Mouse (Mus musculus) fibroblast of lung, adult 2 months (primary cell): ENCODE measurements around the gene Lrig1.
"Not testable (repeated sequence)": the region's sequence is repeated elsewhere in the genome, so short reads cannot be mapped to it uniquely, and the experiment has no call there.

Source experiments
- DNase-seq: peaks from one replicate; pipeline ENCODE4 v3.0.0-alpha.2; 2011; ENCODE audit warnings: low read depth

The Lrig1 gene

DNA sequence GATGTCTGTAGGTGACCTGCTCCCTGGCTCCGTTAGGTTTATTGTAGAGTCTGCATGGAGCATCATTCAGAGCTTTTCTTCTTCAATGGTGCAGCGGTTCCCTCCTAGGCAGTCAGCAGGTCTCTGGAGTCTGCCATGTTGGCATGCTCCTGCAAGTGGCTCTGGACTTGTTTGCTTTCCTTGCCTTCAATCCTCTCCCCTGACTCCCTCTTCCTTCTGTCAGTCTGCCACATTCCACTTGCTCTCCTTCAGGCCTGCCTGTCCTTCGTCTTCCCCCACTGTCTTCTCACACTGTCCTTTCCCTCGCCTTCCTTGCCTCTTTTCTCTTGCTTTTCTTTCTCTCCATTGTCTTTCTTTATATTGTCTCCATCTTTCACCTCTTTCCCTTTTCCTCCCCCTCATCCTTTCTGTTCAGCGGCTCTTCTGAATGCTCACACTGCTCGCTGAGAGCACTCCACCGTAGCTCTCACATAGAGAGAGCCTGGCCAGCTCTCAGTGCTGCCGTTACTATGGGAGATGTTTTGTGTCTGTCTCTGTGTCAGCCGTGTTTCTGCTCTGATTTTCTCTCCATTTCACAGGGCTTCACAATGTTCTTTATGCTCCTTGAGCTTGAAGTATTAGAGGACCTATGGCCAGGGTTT lies 124.3 kb downstream of the Lrig1 start:
- DNase-seq = no peak

GRCm38 (mm10) chr6:94568040-94568439 lies 131.9 kb downstream of the Lrig1 start:
- DNase-seq = no peak

- no peak for DNase-seq
These were observed 134.2 kb downstream of the Lrig1 start for GRCm38 (mm10) chr6:94565766-94566165.

DNA sequence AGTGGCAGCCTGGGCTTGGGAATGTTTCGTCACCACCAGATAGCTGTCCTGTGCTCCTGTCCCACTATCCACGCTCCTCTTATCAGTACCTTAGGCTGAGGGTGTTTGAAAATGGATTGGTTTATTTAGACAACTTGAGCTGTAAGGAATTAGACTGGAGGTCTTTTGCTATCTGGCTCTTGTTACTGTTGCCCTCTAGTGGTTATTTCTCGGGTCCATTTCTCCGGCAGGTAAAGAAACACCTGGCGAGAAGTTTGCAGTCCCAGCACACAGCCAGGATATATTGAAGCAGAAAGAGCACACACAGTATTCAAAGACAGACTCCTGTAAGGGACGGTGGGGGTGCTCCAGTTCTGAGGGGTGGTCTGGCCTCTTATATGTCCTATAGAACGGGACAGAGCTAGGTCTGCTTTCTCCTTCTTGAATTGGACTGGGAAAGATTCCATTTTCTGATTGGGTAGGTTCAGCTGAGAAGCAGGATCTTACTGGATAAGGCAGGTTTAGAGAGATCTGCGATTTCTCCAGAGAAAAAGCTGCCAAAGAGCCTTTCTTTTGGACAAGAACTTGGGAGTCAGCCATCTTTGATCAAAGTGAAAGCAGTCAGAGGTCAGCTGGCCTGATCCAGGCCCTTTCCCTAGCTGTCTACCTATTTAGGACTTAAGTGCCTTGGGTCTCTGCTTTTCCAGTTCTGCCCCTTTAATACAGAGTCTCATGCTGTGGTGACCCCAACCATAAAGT lies 136.6 kb downstream of the Lrig1 start:
- DNase-seq = no peak

DNA sequence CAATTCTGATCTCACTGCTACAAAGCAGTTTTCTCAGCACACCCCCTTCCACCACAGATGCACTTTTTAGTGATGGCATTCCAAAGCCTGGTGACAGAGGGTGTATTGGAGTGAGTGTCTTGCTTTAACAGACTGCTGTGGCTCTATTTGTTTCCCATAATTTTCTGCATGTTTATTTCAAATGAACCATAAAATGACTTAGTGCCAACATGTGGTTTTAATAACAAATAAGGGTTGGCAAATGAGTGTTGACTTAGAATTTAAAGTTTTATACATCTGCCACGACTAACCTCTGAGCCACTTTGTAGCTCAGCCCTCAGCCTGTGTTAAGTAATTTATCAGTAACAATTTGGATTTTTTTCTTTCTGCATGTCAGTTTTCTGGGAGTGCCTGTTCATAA lies 138.6 kb downstream of the Lrig1 start:
- DNase-seq = no peak

DNA sequence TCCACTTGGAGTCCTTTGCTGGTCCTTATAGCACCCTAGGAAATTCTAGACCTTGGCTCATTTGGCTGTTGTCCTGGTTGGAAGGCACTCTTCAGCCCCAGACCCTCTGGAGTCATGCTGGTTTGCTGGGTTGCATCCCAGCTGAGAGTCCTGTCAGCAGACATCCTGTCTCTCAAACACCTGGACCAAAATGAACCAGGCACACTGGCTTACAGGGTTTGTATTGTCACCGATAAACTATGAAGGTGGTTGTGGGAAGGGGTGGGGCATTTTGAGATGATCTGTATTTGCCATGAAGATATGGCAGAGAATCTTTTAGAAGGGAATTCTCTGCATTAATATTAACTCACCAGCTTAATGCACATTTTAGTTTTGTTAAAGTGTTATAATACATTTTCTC lies 139.1 kb downstream of the Lrig1 start:
- DNase-seq = no peak

DNA sequence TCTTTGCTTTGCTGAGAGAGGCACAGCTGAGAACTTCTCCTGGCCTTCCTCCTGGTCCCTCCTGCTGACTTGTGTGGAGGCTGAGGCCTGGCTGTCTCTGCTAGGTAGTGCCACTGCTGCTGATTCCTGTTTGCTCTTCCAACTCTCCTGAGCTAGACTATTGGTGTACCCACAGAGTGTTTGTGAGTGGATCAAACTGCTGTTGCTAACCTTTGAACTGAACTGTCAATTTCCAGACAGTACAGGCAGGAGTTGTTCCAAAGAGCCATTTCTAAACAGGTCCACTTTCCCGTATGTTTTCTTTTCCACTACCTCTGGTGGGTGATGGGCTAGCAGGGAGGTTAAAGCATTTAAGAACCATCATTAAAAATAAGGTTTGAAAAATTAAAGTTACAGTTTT lies 141.4 kb downstream of the Lrig1 start:
- not testable (repeated sequence) for DNase-seq
